Mouse (Mus musculus): Measurements from ENCODE around the gene Nnat. TPM values are rescaled to one million over a fixed set of nuclear protein-coding genes. Genes with fewer than 3 reads are reported as not detected.

The Nnat gene
- polyA plus RNA-seq, 1 experiment, result 8,068 TPM

DNA sequence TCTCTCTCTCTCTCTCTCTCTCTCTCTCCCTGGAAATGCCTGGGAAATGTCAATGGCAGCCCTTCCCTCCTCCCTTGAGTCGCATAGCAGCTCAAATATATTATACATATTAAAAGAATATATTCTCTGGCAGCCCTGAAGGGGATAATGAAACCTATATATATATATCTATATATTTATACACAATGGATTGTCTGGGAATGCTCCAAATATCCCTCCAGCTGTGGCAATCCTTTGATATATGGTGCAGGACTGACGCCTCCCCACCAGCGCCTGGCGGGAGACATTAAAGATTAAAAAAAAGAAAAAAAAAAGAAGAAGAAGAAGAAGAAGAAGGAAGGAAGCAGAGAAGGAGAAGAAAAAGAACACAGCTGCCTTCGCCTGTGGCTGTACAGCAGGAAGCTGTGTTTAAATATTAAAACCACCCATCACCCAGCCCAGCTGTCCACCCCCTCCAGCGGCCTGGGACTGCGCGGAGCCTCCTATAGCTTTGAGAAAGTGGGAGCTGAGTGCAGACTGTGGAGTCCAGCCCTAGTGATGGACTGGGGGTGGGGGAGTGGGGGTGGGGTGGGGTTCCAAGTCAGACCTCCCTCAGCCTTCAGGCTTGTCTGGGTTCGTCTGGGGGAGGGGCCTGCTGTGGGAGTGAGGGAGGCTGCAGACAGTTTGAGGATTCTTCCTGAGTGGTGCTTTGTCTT lies 47.8 kb downstream of the Nnat start:
- DNase-seq (ENCODE audit: low read depth), result peak; percentile 49
- TF ChIP-seq POLR2A (IDR thresholded peaks at IDR 0.05; ENCODE audit: borderline replicate concordance, extremely low read depth, insufficient read depth, insufficient read length, poor library complexity, severe bottlenecking), result no peak
- TF ChIP-seq CTCF (IDR thresholded peaks at IDR 0.05; ENCODE audit: borderline replicate concordance, extremely low read depth, insufficient read depth, insufficient read length), result no peak

DNA sequence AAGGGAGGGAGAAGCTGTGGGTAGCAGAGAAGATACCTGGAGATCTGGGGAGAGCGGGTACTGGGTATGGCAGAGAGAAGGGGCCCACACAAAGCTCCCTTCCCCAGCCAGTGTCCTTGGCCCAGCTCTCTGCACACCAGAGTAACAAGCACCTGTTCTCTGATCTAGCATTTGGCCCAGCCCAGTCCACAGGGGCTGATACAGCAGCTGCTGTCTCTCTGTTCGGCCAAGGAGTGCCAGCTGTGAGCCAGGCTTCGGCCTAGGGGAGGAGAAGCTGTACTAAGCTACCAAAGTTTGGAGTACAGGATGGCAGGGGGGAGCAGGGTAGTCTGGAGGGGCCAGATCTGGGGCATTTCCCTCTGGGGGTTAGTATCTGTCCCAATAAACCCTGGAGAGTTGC lies 51.9 kb downstream of the Nnat start:
- no peak for DNase-seq (ENCODE audit: low read depth)
- TF ChIP-seq CTCF (IDR thresholded peaks at IDR 0.05; ENCODE audit: borderline replicate concordance, extremely low read depth, insufficient read depth, insufficient read length) (no peak), POLR2A (IDR thresholded peaks at IDR 0.05; ENCODE audit: borderline replicate concordance, extremely low read depth, insufficient read depth, insufficient read length, poor library complexity, severe bottlenecking) (no peak)

Other genes starting within 250 kb of the Nnat start
- gene Ghrh, start 212.6 kb upstream of the Nnat start, polyA plus RNA-seq (2012; rRNA removed), result 2.1 and 2.8 TPM in 2 replicates
- 80.2 and 93.0 TPM in 2 replicates for gene Manbal, start 192.5 kb upstream of the Nnat start, polyA plus RNA-seq (2012; rRNA removed)
- gene Src, start 141.6 kb upstream of the Nnat start, polyA plus RNA-seq (2012; rRNA removed), result 87.7 and 98.1 TPM in 2 replicates
- gene Blcap, start 11.2 kb downstream of the Nnat start, polyA plus RNA-seq (2012; rRNA removed), result 225 and 231 TPM in 2 replicates
- gene Ctnnbl1, start 177.3 kb downstream of the Nnat start, polyA plus RNA-seq (2012; rRNA removed), result 61.8 TPM in 2 replicates